Mouse (Mus musculus): Measurements from ENCODE around the gene Xpc.
"Not testable (repeated sequence)": the region's sequence is repeated elsewhere in the genome, so short reads cannot be mapped to it uniquely, and the experiment has no call there.

The Xpc gene

DNA sequence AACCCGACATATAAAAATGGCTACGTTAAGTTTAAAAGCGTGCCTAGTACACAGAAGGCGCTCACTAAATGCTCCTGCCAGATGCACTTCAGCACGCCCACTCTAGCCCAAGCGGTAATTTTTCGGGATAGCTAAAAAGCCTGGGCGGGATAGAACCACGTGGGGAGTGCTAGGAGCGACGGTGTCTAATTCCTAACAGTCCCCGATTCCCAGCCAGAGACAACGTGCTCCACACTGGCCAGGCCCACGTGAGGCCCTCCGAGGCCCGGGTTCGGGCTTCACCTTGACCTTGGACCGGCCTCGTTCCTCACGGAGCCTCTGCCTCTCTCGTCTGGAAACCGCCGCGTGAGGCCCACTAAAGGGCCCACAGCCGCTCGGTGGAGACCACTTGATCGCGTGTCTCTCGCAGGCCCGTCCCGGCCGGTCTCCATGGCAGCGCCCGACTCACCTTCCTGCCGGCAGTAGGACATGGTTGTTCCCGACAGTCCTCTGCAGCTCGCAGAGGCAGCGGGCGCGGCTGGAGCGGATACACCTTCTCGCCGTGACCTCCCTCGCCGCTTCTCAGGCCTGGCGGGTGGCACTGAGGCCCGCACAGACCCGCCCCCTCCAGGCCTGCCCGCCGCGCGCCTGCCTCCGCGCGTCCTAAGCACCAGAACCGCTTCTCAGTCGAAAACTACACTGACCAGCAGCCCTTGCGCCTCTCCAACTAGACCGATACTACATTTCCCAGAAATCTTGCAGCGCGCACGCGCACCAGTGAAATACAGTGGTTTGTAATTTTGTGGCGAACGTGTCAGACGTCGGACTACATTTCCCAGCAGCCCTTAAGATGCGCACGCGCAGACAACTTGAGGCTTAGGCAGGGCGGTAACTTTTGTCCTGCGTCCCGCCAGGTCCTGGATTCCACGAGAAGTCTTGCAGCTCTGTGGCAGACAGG, 42.6 kb downstream of the Xpc start, which contains the start of the genes Chchd4 and Tmem43:
Gene Chchd4, minus strand, starts transcription at position 679 of the 937 bp plus-strand sequence.
Gene Tmem43, plus strand, starts transcription at position 836 of the 937 bp plus-strand sequence.
- peak; percentile 97 for DNase-seq (ENCODE audit: extremely low spot score, low spot score)

DNA sequence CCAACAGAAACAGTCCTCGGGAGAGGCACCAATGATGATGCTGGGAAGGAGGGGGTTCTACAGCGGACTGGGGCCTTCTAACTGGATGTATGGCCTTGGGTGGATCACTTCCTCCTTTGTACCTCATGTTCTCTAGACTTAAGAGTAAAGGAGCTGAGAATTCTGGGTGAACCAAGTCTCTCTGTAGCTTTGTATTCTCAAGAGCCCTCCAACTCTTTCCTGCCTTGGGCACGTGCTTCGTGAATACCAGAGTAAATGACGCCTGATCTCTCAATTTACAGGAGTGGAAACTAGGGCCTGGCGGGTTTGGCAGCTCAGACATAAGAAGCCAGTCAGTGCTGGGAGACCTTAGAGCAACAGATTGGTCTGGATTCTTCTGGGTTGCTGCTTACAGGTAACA, 43.4 kb downstream of the Xpc start:
- DNase-seq (ENCODE audit: extremely low spot score, low spot score) = peak; percentile 18

- DNase-seq (ENCODE audit: extremely low spot score, low spot score) = not testable (repeated sequence)
Measured at GRCm38 (mm10) chr6:91471427-91471826, 44.3 kb downstream of the Xpc start.

GRCm38 (mm10) chr6:91470712-91471111, 45.0 kb downstream of the Xpc start:
- no peak for DNase-seq (ENCODE audit: extremely low spot score, low spot score)

DNA sequence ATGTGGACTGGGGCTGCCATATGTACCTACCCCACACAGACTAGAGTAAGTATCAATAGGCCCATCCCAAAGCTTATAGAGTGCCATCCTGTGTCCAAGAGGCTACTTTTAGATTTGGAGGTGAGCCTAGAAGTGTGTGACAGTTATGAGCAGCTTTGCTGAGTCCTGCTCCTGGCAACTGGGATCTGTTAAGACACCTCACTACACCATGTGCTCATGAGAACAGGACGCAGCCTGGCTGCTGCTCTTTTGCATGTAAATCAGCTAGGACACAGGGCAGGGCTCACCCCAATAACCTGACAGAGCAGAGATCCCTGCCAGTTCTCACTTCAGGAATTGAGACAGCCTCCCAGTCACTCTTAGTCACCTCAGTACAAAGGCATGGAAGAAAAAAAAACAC, 48.6 kb downstream of the Xpc start:
- DNase-seq (ENCODE audit: extremely low spot score, low spot score) = no peak

DNA sequence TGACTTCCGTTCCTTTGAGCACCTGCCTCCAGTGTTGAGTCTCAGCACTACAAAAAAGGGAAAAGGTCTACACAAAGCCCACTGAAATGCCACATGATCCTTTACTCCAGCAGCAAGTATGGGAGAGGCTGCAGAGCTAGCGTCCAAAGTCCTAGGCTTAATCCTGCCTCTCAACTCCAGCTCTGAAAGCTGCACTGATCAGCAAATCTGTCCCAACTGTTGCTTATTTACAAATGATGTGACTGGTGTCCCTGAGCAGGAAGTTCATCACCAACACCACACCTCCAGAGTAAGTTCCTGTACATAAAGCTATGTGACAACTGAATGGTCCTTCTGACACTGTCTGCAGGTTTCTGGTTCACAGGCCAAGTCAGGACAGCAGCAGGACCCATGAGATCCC, 49.9 kb downstream of the Xpc start:
- no peak for DNase-seq (ENCODE audit: extremely low spot score, low spot score)

- DNase-seq (ENCODE audit: extremely low spot score, low spot score) = no peak
Measured at GRCm38 (mm10) chr6:91459471-91459870, 56.2 kb downstream of the Xpc start.

- no peak for DNase-seq (ENCODE audit: extremely low spot score, low spot score)
Measured at GRCm38 (mm10) chr6:91454546-91454945, 61.1 kb downstream of the Xpc start.

GRCm38 (mm10) chr6:91452056-91452455, 63.6 kb downstream of the Xpc start:
- DNase-seq (ENCODE audit: extremely low spot score, low spot score) = no peak

- no peak for DNase-seq (ENCODE audit: extremely low spot score, low spot score)
Measured at GRCm38 (mm10) chr6:91449472-91450225, 66.0 kb downstream of the Xpc start.

DNA sequence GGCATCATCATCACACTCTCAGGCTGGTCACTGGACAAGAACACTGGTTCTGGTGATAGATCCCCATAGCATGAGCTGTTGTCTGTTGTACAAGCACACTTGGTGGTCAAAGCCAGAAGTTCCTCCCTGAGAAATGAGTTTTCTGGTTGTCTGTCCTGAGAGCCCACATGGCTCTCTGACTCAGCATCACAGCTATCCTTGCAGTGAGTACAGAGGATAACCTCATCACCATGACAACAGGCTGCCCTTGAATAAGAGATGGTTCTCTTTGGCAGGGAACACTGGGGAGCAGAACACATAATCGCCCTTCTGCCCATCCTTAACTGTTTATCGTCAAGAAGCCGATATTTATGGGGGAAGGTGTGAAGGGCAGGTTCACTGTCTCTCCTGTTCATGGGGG, 70.4 kb downstream of the Xpc start:
- DNase-seq (ENCODE audit: extremely low spot score, low spot score) = no peak

- no peak for DNase-seq (ENCODE audit: extremely low spot score, low spot score)
Measured at GRCm38 (mm10) chr6:91441145-91441662, 74.5 kb downstream of the Xpc start.

DNA sequence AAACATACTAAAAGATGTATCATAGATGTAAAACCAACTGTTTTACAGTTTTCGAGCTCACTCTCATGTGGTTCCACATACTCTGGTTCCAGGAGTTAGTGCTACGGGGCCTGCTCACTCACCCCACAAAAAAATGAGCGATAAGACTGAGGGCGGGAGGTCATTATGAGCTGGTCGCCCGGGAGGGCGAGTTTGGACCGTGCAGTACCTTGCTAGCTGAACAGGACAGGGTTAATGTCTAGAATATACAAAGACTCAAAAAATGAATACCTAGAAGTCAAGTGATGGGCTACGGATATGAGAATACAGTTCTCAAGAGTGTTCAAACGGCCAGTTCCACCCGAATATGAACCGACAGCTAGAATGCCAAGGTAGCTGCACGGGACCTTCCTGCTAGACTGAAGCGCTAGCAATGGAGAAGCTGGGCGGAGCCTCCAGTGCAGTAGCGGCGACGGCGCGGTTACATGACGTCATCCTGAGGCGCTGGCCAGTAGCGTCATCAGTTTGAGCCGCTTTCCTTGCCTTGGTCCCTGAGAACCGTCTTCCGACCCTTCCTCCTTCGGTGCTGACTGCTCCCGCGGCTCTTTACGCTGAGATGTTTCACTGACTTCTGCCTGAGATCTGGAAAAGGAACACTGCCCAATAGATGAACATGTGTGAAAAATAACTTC, 75.1 kb downstream of the Xpc start:
- DNase-seq (ENCODE audit: extremely low spot score, low spot score) = peak; percentile 96
